Mouse (Mus musculus) left cerebral cortex, adult 9 months (tissue): ENCODE data around the gene Hhat.

ENCODE experiments used
- DNase-seq, 2 experiments: peaks; one replicate each; pipeline ENCODE4 v3.0.0; 2022; ENCODE audit warnings: low spot score in 2 of 2

Gene Hhat

DNA sequence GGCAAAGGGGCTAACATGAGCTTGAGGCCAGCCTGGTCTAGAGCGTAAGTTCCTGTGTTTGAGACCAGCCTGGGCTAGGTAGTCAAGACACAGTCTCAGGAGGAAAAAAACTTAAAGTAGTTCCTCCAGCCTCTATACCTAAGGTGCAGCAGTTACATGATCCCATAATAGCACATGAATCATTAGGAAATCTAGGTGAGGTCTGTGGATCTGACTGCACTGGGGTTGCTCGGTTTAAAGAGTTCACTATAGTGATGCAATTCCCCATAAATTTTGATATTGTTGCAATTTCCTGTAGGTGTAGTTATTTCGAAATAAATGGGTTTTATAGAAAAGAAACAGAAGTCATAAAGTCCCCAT, 26.2 kb downstream of the Hhat start:
- DNase-seq = no peak

DNA sequence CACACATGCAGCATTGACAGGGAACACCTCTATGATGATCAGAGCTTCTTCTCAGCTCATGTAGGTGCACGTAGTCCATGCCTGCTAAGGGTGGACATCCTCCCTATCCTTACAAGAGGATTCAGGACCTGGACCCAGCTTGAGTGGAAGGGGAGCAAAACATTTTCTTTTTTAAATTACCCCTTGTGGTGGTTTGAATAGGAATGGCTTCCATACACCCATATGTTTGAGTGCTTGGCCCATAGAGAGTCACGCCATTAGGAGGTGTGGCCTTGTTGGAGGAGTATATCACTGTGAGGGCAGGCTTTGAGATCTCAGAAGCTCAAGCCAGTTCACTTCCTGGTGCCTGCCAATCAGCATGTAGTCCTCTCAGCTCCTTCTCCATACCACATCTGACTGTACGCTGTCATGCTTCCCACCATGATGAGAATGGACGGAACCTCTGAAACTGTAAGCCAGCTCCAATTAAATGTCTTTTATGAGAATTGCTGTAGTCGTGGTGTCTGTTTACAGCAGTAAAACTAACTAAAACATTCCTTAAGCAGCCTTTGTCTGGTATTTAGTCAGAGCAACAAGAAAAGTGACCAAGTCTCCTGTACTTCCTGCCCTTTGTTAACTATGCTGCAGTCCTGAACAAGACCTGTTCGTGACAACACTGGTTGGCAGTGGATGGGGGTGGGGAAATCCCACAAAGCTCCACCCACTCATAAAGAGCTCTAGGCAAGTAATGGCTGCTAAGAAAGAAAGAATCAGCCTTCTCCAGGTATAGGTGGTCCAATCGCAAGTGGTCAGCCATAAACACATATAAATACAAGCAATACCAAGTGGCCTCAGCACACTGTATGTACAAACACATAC, 28.4 kb downstream of the Hhat start:
- no peak for DNase-seq

DNA sequence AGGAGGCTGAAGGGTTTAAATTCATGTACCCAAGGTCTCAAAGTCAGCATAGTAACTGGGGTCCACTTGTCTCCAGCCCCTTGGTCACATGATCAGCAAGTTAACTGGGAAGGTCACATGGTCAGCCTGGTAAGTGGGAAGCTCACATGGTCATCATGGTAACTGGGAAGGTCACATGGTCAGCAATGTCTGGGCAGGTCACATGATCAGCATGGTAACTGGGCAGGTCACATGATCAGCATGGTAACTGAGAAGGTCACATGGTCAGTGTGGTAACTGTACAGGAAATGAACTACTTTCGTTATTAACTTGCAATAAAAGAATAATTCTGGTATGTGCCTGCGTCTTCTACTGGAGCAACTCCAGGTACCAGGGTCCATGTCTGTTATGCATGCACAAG, 29.1 kb downstream of the Hhat start:
- DNase-seq = no peak

DNA sequence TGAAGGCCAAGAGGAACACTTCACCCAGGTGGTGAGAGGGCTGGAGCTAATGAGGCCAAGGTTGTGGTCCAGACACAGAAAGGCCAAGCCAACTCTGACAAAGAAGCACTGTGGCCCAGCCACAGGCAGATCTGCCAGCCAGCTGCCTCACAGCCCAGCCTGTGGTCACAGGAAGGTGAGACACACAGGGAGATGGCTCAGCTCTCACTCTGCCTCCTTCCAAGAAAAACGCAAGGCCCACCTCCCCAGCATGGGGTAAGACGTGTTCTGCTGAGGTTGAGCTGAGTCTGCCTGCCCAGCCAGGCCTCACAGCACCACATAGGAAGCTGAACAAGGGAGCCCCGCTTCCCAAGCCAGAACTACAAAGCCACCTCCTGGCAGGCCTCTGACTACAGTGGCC, 34.5 kb downstream of the Hhat start:
- DNase-seq = no peak

DNA sequence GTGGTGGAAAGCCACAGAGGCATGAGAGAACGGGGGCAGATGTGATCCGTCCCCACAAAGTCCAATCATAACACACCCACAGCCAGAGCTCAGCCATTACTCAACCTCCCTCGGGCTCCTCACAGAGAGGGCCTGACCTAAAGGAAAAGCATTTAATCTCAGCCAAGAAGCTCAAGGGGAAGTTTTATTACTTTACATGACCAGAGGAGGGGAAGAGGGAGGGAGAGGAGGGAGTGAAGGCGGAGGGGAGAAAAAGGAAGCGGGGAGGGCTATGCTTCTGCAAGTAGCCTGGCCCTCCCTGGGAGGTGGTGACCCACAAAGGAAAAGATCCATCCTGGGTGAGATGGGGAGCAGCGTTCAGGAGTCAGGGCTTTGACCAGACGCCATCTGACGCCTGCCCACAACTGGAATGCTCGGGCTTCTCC, 35.0 kb downstream of the Hhat start:
- DNase-seq = no peak

DNA sequence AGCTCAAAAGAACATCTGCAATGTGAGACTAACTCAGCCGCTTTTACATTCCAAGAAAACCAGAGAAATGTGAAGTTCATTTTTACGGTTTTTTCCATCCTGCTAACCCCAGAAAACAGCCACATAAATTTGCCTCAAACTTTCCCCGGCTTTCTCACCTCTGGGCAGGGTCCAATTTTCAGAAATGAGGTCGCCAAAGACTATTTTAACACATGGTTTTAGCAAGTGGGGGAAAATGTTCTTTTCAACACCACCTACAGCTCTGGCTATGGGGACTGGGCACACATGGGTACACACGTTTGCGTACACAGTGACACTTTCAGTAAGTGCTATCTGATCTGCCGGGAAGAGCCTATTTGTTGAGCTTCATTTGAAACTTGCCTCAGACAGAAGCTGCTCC, 40.5 kb downstream of the Hhat start:
- peak in 1 of 2 experiments; percentile 20 for DNase-seq

DNA sequence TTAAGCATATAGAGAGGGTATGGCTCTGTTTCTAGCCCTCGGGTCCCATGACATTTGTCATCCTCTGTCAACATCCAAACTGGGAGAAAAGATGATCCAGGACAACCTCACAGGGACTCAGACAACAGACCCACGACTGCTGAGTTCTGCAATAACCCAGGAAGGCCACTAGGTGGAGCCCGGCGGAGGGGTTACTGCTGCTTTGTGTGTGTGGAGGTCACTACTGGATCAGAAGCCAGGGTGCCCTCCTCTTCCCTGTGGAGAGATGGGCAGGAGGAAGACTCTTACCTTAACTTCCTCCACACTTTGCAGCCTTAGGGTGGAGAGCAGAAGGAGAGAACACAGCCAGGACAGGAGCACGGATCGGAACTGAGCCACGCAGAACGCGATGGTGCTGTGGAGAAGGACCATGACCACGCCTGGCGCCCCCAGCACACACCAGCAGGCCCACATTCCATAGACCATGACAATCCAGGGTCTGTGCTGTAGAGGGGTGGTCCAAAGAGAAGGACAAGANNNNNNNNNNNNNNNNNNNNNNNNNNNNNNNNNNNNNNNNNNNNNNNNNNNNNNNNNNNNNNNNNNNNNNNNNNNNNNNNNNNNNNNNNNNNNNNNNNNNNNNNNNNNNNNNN, 43.9 kb downstream of the Hhat start:
- DNase-seq = peak in 1 of 2 experiments; percentile 42

DNA sequence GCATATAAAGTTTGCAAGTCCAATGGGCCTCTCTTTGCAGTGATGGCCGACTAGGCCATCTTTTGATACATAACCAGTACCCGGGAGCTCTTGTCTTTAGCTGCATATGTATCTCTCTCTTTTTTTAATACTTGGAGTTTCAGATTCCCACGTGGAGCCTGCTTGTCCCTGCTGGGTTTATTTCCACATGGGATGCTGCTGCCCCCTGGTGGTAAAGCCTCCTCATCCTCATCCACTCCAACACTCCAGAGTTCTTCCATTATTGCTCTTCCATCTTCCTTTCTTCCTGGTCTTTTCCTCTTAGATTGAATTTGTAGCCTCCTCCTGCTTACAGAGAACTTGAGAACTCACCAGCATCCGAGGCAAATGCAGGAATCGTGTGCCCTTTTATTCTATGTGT, 48.9 kb downstream of the Hhat start:
- DNase-seq = peak in 1 of 2 experiments; percentile 77

DNA sequence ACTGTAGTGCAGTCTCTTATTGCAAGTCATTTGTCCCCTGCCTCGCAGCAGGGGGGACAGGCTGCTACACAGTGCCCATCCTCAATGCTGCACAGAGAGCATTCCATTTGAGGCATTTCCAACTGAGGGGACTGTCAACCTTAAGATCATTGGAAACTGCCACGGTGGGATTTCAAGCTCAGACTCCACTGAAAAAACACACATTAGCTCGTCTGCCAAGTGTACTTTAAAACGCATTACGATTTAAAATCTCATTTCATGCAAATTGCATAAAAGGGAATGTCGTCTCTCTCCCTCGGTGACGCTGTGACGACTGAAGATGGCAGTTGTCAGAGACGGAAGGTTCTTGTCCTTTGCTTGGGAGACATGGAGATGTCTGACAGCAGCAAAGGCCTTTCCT, 50.9 kb downstream of the Hhat start:
- DNase-seq = no peak

DNA sequence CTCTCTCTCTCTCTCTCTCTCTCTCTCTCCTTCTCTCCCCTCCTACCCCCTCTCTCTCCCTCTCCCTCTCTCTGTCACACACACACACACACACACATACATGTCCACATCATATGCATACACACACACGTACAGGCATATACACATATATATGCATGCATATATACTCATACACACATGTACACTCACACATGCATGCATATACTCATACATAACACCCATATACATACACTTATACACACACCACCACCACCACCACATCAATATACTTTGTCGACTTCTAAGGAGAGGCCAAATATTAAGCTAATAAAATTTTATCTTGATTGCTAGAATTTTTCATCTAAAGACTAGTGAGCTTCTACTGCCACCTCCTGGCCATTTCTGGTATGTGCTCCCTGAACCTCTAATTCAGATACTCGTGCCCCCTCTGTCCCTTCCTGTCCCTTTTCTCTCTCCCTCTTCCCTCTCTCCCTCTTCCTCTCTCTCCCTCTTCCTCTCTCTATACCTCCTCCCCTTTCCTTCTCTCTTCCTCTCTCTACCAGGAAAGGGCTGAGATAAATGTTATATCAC, 59.2 kb downstream of the Hhat start:
- DNase-seq = peak in 1 of 2 experiments; percentile 72

DNA sequence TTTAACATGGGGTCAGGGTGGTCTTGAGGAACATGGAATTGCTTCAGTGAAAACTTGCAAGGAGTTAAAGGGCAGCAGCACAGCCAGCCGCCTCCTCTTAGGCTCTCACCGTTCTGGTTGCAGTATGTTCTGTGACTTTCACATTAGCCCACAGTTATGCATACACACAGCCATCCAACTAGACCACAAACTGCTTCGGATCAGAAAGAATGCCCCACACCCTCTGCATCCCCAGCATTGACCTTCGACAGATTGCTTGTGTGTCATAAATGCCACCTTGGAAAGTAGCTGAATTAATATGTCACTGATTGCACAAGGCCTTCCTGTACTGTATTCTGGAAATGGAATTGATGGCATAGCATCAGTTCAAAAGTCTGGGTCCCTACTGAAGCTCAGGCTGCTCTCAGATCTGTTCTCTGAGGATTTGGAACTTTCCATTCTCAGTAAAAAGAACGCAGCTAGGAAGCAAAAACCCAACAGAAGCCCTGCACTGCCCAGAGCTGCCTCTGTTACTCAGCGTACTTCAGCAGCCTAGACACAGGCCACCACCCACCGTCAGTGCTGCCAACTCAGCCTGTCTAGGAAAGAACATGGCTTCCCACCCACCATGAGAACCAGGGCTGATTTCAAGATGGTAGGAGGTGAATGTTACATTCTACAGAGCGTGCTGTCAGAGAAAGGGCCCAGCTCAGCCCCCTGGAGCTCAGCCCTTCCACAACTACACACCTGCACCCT, 70.5 kb downstream of the Hhat start:
- DNase-seq = no peak

DNA sequence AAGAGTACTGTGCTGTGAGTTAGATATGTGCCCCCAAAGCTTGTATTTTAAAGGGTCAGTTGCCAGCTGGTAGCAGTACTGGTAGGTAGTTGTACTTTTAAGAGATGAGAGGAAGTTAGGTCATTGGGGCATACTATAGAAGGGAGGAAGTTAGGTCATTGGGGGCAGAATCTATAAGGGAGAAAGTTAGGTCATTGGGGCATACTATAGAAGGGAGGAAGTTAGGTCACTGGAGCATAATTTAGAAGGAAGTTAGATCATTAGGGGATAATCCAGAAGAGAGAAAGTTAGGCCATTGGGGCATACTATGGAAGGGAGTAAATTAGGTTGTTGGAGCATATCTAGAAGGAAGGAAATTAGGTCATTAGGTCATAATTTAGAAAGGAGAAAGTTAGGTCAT, 71.9 kb downstream of the Hhat start:
- DNase-seq = no peak

DNA sequence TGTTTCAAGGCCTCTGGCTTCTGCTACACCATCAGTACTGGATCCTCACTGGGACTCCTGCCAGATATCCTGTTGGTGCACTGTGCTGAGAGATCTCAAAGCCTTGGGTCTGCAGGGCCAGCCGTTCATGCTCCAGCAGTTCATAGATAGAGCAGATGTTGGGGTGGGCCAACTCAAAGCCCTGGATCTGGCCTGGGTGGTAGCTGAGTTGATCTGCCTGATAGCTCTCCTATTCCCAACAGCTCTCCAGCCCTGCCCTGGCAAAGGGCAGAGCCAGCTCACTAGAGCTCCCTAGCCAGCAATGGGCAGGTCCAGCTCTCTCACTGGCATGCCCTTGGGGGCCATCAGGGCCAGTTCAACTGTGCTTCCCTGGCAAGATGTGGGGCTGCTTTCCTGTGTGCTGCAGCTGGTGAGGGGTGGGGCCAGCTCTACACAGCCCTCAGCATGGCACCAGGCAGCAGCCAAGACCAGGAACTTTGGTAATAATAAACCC, 74.6 kb downstream of the Hhat start:
- DNase-seq = no peak

DNA sequence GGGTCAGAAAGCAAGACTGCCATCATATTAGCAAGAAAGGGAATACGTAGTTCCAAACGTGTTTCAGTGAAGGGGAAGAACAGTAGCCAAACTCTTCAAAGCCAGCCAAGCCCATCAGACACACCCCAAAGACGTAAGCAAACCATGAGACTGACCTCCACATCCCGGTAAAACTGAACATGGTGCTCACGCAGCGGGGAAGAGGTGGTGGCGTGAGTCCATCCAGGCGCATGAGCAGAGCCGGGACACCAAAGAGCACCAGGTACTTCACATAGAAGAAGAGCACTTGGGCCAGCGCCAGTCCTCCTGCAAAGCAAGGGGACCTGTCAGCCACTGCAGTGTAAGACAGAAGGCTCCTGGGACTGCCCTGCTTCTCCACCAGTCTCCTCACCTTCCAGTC, 77.4 kb downstream of the Hhat start:
- DNase-seq = no peak

DNA sequence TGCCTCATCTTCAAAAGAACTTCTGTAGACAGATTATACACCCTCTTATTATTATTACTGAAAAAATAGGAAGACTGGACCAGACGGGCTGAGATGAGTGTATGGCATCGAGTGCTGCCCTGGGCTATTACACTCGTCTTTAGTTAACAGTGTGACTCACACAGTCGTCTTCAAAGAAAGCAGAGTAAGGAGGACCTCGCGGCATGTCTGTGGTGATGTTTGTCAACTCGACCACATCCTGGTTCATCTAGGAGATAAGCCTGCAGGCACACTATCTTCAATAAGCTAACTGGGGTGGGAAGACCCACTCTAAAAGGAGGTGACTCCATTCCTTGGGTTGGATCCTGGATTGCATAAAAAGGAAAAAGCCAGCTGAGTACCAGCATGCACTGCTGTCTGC, 78.0 kb downstream of the Hhat start:
- DNase-seq = no peak

DNA sequence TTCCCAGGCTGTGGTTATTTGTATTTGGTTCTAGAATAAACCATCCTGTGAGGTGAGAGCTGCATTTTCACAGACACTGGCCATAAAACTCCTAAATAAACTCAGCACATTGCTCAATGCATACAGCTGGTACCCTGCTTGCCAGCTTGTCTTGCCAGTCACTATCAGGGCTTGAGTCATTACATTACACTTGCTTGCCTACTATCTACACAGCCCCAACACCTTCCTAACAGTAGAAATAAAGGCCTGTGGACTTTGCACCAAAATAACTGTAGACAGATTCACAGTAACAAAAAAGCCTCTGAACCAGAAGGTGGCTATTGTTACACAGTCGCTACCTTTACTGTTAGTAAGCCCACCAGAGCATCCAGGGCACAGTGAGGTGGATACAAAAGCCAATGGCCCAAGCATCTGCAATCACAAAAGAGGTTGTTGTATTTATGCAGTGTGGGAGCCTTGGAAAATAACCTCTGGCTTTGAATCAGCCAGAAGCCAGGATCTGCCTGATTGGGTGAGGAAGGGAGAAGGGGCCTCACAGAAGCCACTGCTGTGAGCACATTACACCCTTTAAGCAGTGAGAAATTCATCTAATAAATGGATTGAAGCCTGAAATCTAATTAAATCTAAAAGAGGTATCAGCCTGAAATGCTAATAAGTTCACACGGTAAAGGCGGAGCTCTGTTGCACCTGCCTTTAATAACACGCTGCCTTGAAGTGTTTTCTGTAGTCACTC, 88.6 kb downstream of the Hhat start:
- DNase-seq = no peak

DNA sequence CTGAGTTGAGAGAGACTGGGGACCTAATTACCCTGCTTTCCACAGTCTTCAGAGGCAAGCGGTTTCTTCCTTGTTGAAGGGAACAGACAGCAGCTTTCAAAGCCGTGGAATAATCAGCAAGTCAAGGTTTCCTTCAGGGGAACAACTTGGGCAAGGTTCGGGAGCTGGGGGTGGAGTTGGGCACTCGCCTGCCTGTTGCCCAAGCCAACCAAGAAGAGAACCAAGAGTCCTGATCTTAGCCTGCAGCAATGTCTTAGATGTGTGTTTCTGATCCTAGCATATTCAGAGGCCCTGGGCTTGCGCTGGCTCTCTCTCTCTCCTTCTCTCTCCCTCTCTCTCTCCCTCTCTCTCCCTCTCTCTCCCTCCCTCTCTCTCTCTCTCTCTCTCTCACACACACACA, 93.8 kb downstream of the Hhat start:
- DNase-seq = no peak

DNA sequence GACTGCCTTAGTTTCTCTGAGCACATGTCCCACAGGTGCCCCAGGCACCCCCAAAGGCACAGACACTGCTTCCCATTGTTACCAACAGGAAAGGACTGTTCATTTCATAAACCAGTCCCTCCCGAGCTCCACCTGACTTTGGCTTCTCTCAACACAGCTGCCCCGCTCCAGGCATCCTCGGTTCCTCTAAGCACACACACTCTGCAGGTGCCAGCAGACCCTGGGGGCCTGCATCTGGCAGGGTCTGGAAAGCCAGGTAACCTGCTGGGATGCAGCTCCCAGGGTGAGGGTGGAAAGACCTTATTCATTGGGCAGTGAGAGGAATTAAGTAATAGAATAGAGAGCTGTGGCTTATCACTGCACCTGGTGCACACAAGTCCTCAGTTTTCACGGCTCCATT, 107.4 kb downstream of the Hhat start:
- DNase-seq = no peak

DNA sequence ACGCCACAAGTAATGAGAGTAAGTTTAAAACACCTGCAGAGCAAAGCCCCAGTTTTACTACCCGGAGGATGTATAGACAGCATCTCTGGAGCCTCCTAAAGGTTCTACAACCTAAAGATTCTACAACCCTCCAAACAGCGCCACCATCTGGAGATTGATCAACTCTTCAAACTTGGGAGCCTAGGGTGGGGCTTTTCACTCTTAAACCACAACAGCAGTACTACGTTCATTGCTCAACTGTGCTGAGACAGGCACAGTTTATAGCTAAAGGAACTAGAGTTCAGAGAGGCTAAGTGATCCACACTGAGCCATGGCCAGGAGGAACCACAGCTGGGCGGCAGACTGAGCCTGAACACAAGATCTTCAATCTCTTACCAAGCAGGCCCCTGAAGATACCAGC, 107.9 kb downstream of the Hhat start:
- DNase-seq = no peak

DNA sequence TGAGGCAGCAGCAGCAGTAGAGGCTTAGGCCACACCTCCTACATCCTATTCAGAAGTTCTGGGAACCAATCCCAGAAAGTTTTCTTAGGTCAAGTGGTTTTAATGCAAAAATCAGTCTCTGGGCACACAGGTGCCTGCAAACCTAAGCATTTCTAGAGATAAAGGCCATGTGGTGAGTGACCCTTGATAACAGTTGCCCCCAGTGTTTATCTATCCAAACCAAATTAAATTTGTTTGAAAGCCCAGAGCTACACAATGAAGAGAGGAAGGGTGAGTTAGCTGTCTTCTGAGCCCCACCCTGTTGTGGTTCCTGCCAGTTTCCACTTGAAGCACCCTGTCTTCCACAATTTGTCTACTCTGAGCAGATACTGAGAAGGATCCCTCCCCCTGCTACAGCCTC, 109.4 kb downstream of the Hhat start:
- DNase-seq = no peak

DNA sequence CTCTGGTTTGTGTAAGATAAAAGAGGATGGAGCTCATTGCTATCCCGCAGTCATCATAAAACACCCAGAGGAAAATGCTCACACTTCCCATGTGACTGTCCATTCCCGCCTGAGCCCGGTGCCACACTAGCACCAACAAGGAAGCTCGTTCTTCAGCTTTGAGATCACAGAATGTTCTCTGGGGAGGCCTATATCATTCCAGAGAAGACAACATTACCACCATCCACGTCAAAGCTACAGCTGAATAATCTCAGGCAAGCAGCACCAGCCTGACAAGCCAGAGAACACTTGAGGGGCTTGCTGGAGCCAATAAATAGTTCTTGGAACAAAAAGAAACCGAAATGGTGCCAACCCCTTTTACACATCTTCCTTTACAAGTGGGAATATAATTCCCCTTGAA, 113.6 kb downstream of the Hhat start:
- no peak for DNase-seq
